In the genomic region with DNA sequence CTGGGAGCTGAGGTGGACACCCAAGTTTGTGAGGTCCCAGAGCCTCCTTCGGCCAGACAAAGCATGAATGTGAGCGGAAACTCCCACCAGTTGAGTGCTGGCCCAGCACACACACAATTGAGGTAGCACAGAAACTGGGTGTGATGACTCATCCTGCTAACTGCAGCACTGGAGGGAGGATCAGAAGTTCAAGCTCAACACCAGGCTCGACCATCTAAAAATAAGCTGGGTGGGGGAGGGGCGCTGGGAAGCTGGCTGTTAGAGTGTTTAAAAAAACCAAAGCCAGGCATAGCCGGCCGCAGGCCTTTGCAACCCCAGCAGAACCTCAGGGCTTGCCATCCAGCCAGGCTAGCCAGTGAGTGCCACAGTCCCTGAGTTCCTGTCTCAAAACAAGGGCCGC, we compare ENCODE assay signal across 1 mouse cellular context.
TF ChIP-seq lines count a peak whose summit lies in the region.

No protein-coding gene starts in this region.

TF ChIP-seq in CH12.LX, 34 proteins besides CTCF, POLR2A, EP300 and RAD21 (continued from another document):
- TF ChIP-seq ZMIZ1 (IDR thresholded peaks at IDR 0.05; ENCODE audit: low read depth, low read length): no peak
- peak; percentile 90 for TF ChIP-seq JUND (conservative IDR thresholded peaks at IDR 0.05; ENCODE audit: low read depth, low read length)
- TF ChIP-seq RCOR1 (conservative IDR thresholded peaks at IDR 0.05; ENCODE audit: low read depth, low read length): no peak
- TF ChIP-seq ELF1 (IDR thresholded peaks at IDR 0.05; ENCODE audit: low read depth, low read length): no peak; the same call in 1 of the 2 replicates
- TF ChIP-seq PAX5 (IDR thresholded peaks at IDR 0.05; ENCODE audit: low read length): no peak
- TF ChIP-seq SIN3A (IDR thresholded peaks at IDR 0.05; ENCODE audit: low read length): peak; percentile 76; the same call in 1 of the 2 replicates
- TF ChIP-seq MAZ (IDR thresholded peaks at IDR 0.05; ENCODE audit: low read depth, low read length): no peak
- peak; percentile 91 for TF ChIP-seq CHD2 (IDR thresholded peaks at IDR 0.05; ENCODE audit: low read length)
- no peak for TF ChIP-seq ZC3H11A (IDR thresholded peaks at IDR 0.05; ENCODE audit: low read depth, low read length)
- no peak for TF ChIP-seq GABPA (IDR thresholded peaks at IDR 0.05; ENCODE audit: insufficient replicate concordance, low read depth, low read length)
- 0 out of 2 replicates have a peak, but pooled peaks have one; percentile 52 for TF ChIP-seq TBP (conservative IDR thresholded peaks at IDR 0.05; ENCODE audit: low read depth, low read length)
- no peak for TF ChIP-seq KAT2A (IDR thresholded peaks at IDR 0.05; ENCODE audit: insufficient replicate concordance, low read length)
- TF ChIP-seq MAX (IDR thresholded peaks at IDR 0.05; ENCODE audit: low read length): no peak
- TF ChIP-seq SMC3 (IDR thresholded peaks at IDR 0.05; ENCODE audit: low read depth, low read length): 0 out of 2 replicates have a peak, but pooled peaks have one; percentile 7
- no peak for TF ChIP-seq CHD1 (IDR thresholded peaks at IDR 0.05; ENCODE audit: low read depth, low read length)
- TF ChIP-seq UBTF (IDR thresholded peaks at IDR 0.05; ENCODE audit: low read depth, low read length): 0 out of 2 replicates have a peak, but pooled peaks have one; percentile 13
- no peak for TF ChIP-seq ZKSCAN1 (IDR thresholded peaks at IDR 0.05; ENCODE audit: borderline replicate concordance, low read depth, low read length)
- TF ChIP-seq TCF12 (IDR thresholded peaks at IDR 0.05; ENCODE audit: low read depth, low read length): peak; percentile 86; the same call in 1 of the 2 replicates
- TF ChIP-seq MAFK (IDR thresholded peaks at IDR 0.05; ENCODE audit: insufficient replicate concordance, low read length): no peak; the same call in 1 of the 2 replicates
- TF ChIP-seq MEF2A (IDR thresholded peaks at IDR 0.05; ENCODE audit: borderline replicate concordance, low read depth, low read length): peak; percentile 99
- 0 out of 2 replicates have a peak, but pooled peaks have one; percentile 27 for TF ChIP-seq HCFC1 (IDR thresholded peaks at IDR 0.05; ENCODE audit: low read depth, low read length)
- 0 out of 2 replicates have a peak, but pooled peaks have one; percentile 70 for TF ChIP-seq MYC (IDR thresholded peaks at IDR 0.05; ENCODE audit: low read depth, low read length)
- TF ChIP-seq BHLHE40 (IDR thresholded peaks at IDR 0.05; ENCODE audit: low read depth, low read length): peak; percentile 83
